Mouse (Mus musculus) lung, adult 18-20 months (tissue): ENCODE measurements around the gene Dnah17.
A peak's percentile ranks its signal among the peaks of the same experiment; 100 is the strongest.

Source experiments
- DNase-seq, 2 experiments: peaks; one replicate each; pipeline ENCODE4 v3.0.0; 2022; ENCODE audit warnings: mixed read lengths in 2 of 2

Gene Dnah17

DNA sequence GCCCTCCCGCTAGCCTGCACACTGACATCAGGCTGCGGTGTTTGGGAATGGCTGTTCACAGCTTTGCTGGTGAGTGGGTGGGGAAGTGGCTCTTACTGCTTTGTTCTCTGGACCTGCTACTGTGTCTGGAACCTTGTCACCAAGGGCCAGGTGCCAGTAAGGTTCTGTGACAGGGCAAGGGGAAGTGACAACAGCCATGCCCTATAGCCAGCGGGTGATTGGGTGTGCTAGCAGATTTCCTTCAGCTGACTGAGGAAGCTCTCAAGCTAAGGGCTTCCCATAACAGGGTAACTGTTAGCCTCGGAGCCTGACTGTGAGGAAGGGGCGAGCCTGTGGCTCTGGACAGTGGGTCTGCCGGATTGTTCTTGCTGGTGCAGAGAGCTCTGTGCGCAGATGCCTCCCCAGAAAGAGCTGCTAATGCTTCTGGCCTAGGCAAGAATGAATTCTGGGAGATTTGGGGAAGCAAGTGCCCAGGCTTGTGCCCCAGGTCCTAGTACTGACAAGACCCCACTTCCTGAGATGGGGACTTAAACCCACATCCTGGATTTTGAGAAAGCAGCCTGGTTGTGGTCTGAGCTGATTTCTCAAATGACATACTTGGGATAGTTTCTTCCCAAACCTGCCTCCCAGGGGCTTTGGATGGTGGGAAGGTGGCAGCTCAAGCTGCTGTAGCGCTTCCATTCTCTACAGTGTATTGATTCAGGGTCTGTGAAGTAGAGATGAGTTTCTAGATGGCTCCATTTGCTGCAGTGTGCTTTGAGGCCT is 114.9 kb downstream of the Dnah17 start:
- DNase-seq = no peak

DNA sequence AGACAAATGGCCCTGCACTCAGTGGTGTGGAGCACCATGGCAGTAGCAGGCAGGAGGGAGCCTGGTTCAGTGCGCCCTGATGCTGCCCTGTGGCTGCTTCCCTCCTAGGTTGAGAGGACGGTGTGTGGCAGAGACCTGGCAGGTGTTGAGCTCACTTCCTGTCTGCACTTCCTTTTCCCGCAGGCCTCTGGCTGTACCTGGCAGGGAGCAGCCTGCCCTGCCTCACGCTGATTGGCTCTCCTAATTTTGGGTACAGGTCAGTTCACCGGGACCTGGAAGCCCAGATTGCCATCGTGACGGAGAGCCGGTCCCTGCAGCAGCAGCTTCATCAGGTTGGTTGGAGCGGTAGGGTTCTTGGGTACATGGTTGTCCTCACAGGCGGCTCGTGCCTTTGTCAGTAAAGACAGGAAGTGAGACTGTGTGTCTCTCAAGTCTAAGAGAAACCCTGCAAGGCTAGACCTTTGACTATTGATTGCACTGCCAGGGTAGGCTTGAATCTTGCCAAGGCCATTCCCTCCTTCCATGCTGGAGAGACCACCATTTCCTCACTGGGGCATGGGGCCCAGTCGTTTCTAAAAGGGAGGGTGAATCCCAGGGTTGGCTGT is 115.9 kb downstream of the Dnah17 start:
- DNase-seq = no peak

GRCm38 (mm10) chr11:118013339-118013738 is 117.1 kb downstream of the Dnah17 start:
- no peak for DNase-seq

GRCm38 (mm10) chr11:118012595-118012994 is 117.8 kb downstream of the Dnah17 start:
- no peak for DNase-seq

DNA sequence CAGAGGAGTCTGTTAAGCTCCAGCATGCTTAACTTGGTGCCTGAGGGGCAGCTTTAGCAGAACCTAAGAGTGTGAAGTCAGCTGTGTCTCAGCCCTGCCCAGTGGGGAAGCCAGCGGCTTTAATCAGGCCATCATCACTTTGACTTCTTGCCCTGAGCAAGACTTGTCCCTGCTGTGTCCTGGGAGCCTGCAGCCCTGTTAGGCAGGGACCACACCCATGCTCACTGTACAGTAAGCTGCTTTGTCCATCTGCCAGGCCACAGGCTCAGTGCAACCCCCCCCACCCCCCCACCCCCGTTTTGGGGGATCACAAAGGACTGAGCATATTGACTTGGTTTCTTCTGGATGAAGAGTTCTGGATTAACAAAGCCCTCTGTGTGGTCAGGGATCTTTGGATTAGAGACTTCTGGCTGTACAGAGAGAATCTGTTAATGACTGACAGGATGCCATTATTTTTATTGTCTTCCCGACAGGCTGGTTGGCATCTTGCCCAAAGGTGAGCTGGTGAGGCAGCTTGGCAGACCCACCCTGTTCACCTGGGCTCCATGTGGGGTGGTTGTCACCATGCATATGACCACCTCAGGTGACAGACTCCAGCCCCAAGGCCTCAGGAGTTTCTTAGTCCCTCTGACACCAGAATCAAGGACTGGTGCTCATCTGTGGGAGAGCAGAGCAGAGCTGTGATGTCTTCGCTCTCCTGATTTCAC is 120.4 kb downstream of the Dnah17 start:
- no peak for DNase-seq

GRCm38 (mm10) chr11:118008843-118009242 is 121.6 kb downstream of the Dnah17 start:
- no peak for DNase-seq

DNA sequence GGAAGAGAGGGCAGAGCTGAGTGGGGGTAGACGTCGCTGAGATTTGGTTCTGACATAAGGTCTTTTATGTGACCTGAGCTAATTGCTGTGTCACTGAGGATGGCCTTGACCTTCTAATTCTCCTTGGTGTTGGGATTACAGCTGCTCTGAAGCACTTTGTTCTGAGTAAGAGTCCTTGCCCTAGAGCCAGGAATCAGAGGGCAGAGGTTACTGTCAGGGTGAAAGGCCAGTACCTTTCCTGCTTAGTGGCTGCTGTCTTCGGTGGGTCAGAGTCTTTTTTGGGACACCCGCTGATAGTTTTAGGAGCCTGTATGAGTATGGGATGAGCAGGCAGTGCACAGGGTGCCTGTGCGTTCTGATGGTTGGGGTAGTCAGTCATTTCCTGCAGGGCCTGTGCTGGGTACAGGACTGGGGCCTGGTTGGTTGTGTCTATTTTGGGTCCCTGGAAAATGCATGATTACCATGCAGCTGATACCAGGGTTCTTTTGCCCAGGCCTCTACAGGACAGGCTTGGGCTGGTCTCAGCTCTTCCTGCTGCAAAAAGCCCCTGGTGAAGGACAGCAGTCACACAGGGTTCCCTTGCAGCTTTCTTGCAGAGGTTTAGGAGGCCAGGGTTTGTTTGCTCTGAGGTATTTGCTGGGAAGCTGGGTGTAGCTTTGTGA is 122.2 kb downstream of the Dnah17 start:
- DNase-seq = no peak

DNA sequence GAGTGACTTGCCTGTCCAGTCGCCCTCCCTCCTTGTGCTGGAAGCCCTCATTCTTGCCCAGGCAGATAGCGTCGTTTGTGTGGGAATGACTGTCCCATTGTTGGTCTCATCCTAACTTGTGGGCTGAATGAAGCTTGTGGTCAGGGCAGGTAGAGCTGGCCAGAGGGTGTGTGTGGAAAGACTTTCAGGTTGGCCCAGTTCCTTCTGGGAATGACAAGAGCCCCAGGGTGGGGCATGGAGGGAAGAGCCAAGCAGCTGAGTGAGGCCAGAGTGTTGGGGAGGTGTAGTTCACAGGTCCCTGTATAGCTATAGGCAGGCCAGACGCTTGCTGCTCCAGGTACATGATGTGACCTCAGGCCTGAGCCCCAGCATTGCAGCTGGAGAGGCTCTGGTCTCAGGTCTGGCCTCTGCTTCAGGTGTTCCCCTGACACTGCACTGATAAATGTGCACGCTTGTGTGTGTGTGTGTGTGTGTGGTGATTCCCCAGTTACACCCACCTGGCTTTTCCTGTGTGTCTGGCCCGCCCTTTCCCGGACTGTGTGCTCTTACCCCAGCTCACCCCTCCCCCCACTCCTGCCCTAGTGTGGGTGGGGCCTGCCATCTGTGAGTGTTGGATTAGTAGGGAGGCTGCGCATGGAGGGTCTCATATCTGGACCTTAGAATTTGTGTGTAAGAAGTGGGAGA is 122.8 kb downstream of the Dnah17 start:
- peak; percentile 61 to 68 for DNase-seq

GRCm38 (mm10) chr11:118004217-118004616 is 126.2 kb downstream of the Dnah17 start:
- DNase-seq = no peak

DNA sequence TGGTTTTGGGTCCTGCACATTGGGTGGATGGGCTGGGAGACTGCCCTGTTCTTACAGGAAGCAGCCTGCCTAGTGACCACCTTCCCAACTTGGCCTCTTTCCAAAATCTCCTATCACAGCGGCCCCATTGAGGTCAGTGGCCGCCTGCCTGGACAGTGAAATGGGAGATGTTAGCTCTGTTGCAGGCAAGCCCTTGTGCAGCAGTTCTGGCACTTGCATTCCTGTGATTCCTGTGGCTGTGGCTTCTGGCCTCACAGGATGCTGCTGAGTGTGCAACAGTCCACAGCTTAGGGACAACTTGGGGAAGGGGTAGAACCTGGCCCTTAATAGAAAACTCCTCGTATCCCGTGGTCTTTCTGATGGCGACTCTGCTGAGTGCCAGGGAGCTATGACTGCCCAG is 126.7 kb downstream of the Dnah17 start:
- DNase-seq = no peak

DNA sequence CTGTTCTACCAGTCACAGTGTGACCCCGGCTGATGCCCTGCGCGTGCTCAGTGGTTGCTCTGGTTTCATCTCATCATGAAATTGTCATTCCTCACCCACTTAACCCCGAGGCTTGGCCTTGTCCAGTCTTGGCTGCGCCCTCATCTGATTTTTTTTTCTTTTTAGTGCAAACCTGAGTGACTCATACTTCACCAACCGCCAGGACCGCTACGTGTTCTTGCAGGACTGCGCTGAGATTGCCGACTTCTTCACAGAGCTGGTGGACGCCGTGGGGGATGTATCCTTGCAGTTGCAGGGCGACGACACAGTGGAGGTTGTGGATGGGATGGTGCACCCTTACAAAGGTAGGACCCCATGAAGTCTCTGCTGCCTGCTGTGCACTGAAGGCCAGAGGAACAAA is 127.3 kb downstream of the Dnah17 start:
- DNase-seq = no peak

DNA sequence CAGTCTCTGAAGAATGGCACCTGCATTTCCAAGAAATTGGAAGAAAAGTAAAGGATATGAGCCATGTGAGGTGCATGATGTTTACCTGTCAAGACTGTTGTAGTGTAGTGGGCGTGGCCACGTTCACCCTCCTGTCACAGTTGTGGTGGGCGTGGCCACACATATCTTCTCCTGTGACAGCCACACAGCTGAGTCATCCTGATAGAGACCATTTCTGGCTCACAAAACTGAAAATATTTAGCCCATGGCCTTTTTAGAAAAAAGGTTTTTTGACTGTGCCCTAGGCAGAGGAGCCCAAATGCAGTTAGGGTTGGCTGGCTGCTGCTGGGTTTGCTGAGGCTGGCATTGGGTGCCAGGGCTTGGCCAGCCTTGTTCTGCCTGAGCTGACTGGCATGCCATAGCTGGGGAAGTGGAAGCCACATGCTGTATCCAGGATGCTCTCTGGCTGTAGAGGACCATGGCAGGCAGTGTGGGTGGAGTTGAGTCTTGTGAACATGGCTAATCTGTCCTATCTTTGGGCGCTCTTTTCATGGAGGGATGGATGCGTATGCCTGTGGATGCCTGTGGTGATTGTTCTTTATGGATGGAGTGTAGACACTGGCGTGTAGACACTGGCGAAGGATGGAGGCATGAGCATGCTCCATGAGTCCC is 129.7 kb downstream of the Dnah17 start:
- no peak for DNase-seq

DNA sequence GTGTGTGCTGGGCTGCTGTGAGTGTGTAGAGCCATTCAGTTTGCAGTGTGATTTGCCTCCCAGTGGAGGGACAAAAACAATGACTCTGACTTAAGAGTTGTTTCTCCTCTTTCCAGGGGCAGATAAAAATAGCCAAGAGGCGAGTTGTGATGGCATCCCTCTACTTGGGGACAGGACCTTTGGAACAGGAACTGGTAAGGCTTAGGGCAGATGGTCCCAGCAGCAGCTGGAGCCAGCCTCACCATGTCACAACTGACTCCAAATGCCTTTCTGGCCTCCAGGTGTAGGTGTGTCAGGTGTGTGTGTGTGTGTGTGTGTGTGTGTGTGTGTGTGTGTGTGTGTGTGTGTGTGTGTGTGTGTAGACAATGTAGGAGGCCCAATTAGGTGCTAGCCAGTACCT is 130.4 kb downstream of the Dnah17 start:
- no peak for DNase-seq

DNA sequence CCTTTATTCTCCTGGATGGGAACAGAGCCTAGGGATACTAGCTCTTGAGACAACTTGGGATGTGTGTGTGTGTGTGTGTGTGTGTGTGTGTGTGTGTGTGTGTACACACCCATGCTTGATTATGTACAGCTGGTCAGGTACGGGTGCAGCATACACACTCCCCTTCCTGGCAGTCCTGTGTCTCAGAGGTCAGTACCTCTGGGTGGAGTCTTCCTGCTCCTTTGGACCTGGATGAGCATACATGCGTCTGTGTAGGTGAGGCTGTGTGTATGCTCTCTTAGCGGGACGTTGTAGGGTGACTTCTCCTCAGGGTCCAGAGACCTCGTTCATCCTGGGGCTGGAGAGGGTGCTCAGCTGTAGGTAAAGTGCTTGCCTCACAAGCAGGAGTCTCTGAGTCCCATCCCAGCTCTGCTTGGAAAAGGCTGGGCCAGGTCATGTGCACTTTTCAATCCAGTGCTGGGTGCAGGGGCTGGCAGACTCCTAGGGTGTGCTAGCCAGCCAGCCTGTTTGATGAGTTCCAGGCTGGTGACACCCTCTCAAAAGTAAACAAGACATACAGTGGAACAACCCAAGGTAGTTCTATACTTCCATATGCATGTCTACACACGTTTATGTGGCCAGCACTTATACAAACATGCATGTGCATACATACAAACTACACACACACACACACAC is 131.0 kb downstream of the Dnah17 start:
- DNase-seq = no peak

GRCm38 (mm10) chr11:117998356-117998755 is 132.1 kb downstream of the Dnah17 start:
- DNase-seq = peak; percentile 48 to 60

DNA sequence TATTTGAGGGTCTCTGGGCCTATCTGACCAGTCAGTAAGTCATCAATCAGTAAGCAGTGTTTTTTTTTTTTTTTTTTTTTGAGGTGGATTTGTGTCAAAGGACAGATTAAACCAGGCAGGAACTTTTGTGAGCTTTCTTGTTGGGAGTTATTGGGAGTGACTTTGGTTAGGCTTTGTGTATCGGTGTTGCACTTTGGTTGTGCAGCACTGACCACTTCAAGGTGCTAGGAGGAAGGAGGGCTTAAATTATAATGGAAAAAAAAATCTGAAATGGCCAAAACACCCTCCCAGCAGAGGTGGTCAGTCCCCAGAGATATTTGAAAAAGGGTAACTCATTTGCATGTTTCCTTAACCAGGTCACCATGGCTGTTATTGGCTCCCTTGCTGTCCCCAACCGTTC is 133.3 kb downstream of the Dnah17 start:
- no peak for DNase-seq

- no peak for DNase-seq
These were observed 134.4 kb downstream of the Dnah17 start for GRCm38 (mm10) chr11:117996066-117996465.

DNA sequence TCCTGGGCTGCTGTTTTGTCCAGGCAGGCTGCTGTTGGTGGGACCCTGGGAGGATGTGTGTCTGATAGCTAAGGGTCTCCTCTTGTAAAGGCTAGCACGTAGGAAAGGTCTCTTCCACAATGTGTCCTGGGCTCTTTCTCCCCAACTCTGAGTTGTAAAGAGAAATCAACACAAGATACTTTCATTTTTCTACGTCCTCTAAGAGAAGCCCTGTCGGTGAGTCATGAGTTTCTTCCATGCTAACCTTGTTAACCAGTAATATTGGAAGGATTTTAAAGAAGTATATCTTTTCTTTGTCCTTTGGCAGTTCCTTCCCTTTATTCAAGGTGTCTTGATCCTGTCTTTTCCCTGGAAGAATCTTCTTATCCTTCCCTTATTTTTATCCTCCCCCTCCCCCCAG is 134.8 kb downstream of the Dnah17 start:
- DNase-seq = no peak

DNA sequence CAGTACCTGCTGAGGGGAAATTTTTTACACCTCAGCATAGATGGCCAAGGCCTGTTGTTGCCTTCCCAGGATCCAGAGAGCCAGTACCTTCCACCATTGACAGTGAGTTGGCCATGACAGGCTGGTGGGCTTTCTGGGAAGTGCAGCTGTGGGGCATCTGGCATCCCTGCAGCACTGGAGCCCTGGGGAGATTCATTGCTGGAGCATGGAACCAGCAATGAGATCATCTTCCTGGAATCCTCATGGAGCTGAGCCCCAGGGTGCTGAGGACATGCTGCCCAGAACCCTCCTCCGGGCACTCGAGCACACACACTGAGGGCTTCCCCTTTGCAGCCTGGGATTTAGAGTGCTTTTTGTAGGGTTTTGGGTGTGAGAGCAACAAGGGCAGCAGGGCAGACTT is 135.2 kb downstream of the Dnah17 start:
- DNase-seq = no peak

DNA sequence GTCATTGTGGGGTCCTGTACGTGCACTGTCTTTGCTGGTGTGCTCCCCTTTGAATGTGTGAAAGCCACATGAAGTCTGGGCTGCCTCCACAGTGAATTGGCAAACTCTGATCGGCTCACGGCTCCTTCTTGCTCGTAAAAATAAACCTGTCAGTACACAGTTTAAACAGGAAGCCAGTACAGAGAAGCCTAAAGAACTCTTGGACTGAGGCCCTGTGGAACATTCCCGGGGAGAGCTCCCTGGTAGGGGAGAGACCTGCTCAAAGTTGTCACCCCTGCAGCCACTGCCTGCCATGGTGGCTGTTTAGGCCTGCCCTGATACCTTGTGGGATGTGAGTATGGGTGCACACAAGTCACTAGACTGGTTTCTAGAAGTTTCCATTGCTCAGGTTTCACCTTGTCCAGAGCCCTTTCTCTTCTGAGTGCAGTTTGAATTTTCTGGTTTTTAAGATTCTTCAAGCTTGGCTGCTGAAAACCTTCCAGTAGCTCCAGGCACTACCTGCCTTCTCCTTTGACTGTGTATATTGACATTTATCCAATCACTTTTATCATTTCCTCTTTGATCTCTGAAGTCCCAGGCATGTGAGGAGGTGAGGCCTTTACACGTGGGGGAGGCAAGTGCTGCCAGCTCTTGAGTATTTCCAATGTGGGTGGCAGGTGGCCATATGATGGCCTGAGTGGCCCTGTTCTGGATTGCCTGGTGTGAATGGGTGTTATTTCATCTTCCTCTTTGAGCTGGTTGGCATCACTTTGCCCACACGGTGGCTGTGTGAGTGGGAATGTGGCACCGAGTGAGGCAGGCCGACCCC is 136.0 kb downstream of the Dnah17 start:
- DNase-seq = peak; percentile 32 to 55
